Mouse (Mus musculus): ENCODE measurements around the gene Senp1. TPM values are rescaled to one million over a fixed set of nuclear protein-coding genes. Genes with fewer than 3 reads are reported as not detected.

Senp1 gene
- polyA plus RNA-seq, 1 experiment: 12.7 TPM

GRCm38 (mm10) chr15:98108297-98109152 is 15.0 kb upstream of the Senp1 start:
- peak; percentile 83 to 93 for DNase-seq (ENCODE audit: extremely low spot score in 1 of 2, low spot score in 1 of 2)

- DNase-seq (ENCODE audit: extremely low spot score in 1 of 2, low spot score in 1 of 2): no peak
These were observed 14.3 kb upstream of the Senp1 start for GRCm38 (mm10) chr15:98107703-98108296.

- no peak for DNase-seq (ENCODE audit: extremely low spot score in 1 of 2, low spot score in 1 of 2)
These were observed 13.7 kb upstream of the Senp1 start for GRCm38 (mm10) chr15:98107230-98107629.

- DNase-seq (ENCODE audit: extremely low spot score in 1 of 2, low spot score in 1 of 2): no peak
These were observed 13.0 kb upstream of the Senp1 start for GRCm38 (mm10) chr15:98106506-98106905.

GRCm38 (mm10) chr15:98102401-98102800 is 8.9 kb upstream of the Senp1 start:
- DNase-seq (ENCODE audit: extremely low spot score in 1 of 2, low spot score in 1 of 2): no peak

- DNase-seq (ENCODE audit: extremely low spot score in 1 of 2, low spot score in 1 of 2): no peak
These were observed 5.0 kb upstream of the Senp1 start for GRCm38 (mm10) chr15:98098519-98098918.

- no peak for DNase-seq (ENCODE audit: extremely low spot score in 1 of 2, low spot score in 1 of 2)
These were observed 3.4 kb upstream of the Senp1 start for GRCm38 (mm10) chr15:98096957-98097356.

GRCm38 (mm10) chr15:98094905-98095304 is 1.4 kb upstream of the Senp1 start:
- DNase-seq (ENCODE audit: extremely low spot score in 1 of 2, low spot score in 1 of 2): no peak

- no peak for DNase-seq (ENCODE audit: extremely low spot score in 1 of 2, low spot score in 1 of 2)
These were observed 998 bp downstream of the Senp1 start, which contains the start of gene Pfkm for GRCm38 (mm10) chr15:98092372-98093120. Gene Pfkm (plus strand): TSS chr15:98092589.

GRCm38 (mm10) chr15:98091841-98092240 is 1.7 kb downstream of the Senp1 start:
- no peak for DNase-seq (ENCODE audit: extremely low spot score in 1 of 2, low spot score in 1 of 2)

- peak in 1 of 2 experiments; percentile 48 for DNase-seq (ENCODE audit: extremely low spot score in 1 of 2, low spot score in 1 of 2)
These were observed 3.9 kb downstream of the Senp1 start for GRCm38 (mm10) chr15:98089421-98090183.

GRCm38 (mm10) chr15:98088889-98089288 is 4.7 kb downstream of the Senp1 start:
- no peak for DNase-seq (ENCODE audit: extremely low spot score in 1 of 2, low spot score in 1 of 2)

GRCm38 (mm10) chr15:98076901-98077300 is 16.6 kb downstream of the Senp1 start:
- no peak for DNase-seq (ENCODE audit: extremely low spot score in 1 of 2, low spot score in 1 of 2)

GRCm38 (mm10) chr15:98075034-98075433 is 18.5 kb downstream of the Senp1 start:
- DNase-seq (ENCODE audit: extremely low spot score in 1 of 2, low spot score in 1 of 2): no peak

- DNase-seq (ENCODE audit: extremely low spot score in 1 of 2, low spot score in 1 of 2): no peak
These were observed 19.0 kb downstream of the Senp1 start for GRCm38 (mm10) chr15:98074521-98074920.

GRCm38 (mm10) chr15:98070376-98070775 is 23.2 kb downstream of the Senp1 start:
- peak in 1 of 2 experiments; percentile 23 for DNase-seq (ENCODE audit: extremely low spot score in 1 of 2, low spot score in 1 of 2)

GRCm38 (mm10) chr15:98069566-98070245 is 23.8 kb downstream of the Senp1 start:
- DNase-seq (ENCODE audit: extremely low spot score in 1 of 2, low spot score in 1 of 2): no peak

GRCm38 (mm10) chr15:98068506-98068905 is 25.0 kb downstream of the Senp1 start:
- DNase-seq (ENCODE audit: extremely low spot score in 1 of 2, low spot score in 1 of 2): no peak

- no peak for DNase-seq (ENCODE audit: extremely low spot score in 1 of 2, low spot score in 1 of 2)
These were observed 26.1 kb downstream of the Senp1 start for GRCm38 (mm10) chr15:98067492-98067891.

GRCm38 (mm10) chr15:98066602-98067001 is 26.9 kb downstream of the Senp1 start:
- no peak for DNase-seq (ENCODE audit: extremely low spot score in 1 of 2, low spot score in 1 of 2)

Measured in frontal cortex, adult 2 months (tissue).